Mouse (Mus musculus) erythroblast, adult 5-6 weeks (primary cell): ENCODE measurements around the gene Neurl3. TPM values are rescaled to one million over a fixed set of nuclear protein-coding genes. Genes with fewer than 3 reads are reported as not detected.

Experiments used
- ATAC-seq: replicated peaks from 2 replicates; pipeline ENCODE4 v1.8.0; 2016; ENCODE audit warnings: moderate number of reproducible peaks, mild to moderate bottlenecking, moderate TSS enrichment, inconsistent platforms; ENCODE audit not compliant: poor library complexity, low FRiP score, severe bottlenecking
- total RNA-seq, 2 experiments: library from RNA; stranded (forward) in 1 of 2; stranded (reverse) in 1 of 2; fragments of 150-400 nt in 1 of 2; fragments of 200-764, 138-1000 nt in 1 of 2; gene quantifications; 2 replicates each; pipeline versions ENCODE4 v1.2.3 to v1.2.4; 2015 to 2017; ENCODE audit warnings: low replicate concordance in 2 of 2

The Neurl3 gene
- total RNA-seq, 2 experiments from 2014 or later: 8.0 to 14.2 TPM

DNA sequence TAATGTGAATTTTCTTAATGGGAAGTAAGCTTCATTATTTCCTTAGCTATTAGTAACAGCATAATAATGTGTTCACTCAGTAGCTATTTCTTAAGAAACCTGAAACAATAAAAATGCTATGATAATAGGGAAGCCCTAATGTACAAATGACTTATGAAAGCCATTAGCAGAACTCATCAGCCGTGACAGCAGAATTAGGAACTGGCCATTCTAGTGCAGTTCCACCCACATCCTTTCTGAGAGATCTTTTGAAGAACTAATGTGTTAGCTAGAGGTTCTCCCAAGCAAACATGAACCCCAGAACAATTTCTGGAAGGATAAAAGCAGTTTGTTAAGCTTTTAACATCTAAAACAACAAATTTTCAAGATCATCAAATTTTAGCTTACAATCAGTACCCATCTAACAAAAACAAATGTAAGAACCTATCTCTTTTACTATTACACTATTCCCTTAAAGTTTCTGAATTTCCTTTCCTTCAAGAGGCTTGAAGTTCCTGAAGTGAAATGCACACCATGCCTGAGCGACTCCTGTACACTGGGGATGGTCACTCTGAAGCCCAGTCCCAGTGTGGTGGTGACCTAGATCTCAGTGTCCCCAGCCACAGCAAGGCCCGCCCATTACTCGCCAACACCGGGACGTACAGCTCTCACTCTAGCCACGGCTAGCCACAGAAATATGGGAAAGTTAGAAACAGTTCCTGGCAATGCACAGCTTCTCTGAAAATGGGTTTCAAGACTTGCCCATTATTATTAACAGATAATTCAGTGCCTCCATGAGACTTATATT lies 43.4 kb downstream of the Neurl3 start:
- ATAC-seq: no peak

GRCm38 (mm10) chr1:36228461-36228860 lies 46.0 kb downstream of the Neurl3 start:
- ATAC-seq: no peak

- no peak for ATAC-seq
Measured at GRCm38 (mm10) chr1:36224648-36225047, 49.8 kb downstream of the Neurl3 start.

Other genes starting within 250 kb of the Neurl3 start
- gene Hs6st1, start 206.3 kb downstream of the Neurl3 start, total RNA-seq (2015; ENCODE audit: low replicate concordance): 82.8 and 141 TPM in 2 replicates
- 123 and 134 TPM in 2 replicates for gene Hs6st1, start 206.3 kb downstream of the Neurl3 start, total RNA-seq (2017; ENCODE audit: low replicate concordance)
- 17.5 and 18.6 TPM in 2 replicates for gene Uggt1, start 30.0 kb downstream of the Neurl3 start, total RNA-seq (2015; ENCODE audit: low replicate concordance)
- gene Uggt1, start 30.0 kb downstream of the Neurl3 start, total RNA-seq (2017; ENCODE audit: low replicate concordance): 23.0 and 42.7 TPM in 2 replicates
- gene Arid5a, start 33.1 kb upstream of the Neurl3 start, total RNA-seq (2015; ENCODE audit: low replicate concordance): 2.3 and 5.6 TPM in 2 replicates
- 2.6 and 3.2 TPM in 2 replicates for gene Arid5a, start 33.1 kb upstream of the Neurl3 start, total RNA-seq (2017; ENCODE audit: low replicate concordance)
- 1.9 and 4.6 TPM in 2 replicates for gene Kansl3, start 94.5 kb upstream of the Neurl3 start, total RNA-seq (2015; ENCODE audit: low replicate concordance)
- gene Kansl3, start 94.5 kb upstream of the Neurl3 start, total RNA-seq (2017; ENCODE audit: low replicate concordance): 10.1 and 13.5 TPM in 2 replicates
- gene Fer1l5, start 97.6 kb upstream of the Neurl3 start, total RNA-seq (2015; ENCODE audit: low replicate concordance): not detected in 2 replicates
- not detected in 2 replicates for gene Fer1l5, start 97.6 kb upstream of the Neurl3 start, total RNA-seq (2017; ENCODE audit: low replicate concordance)
- 6.9 and 7.5 TPM in 2 replicates for gene Lman2l, start 170.6 kb upstream of the Neurl3 start, total RNA-seq (2015; ENCODE audit: low replicate concordance)
- 1.7 and 3.2 TPM in 2 replicates for gene Lman2l, start 170.6 kb upstream of the Neurl3 start, total RNA-seq (2017; ENCODE audit: low replicate concordance)
- 1.5 and 2.3 TPM in 2 replicates for gene Cnnm4, start 196.9 kb upstream of the Neurl3 start, total RNA-seq (2015; ENCODE audit: low replicate concordance)
- gene Cnnm4, start 196.9 kb upstream of the Neurl3 start, total RNA-seq (2017; ENCODE audit: low replicate concordance): 1.5 and 3.2 TPM in 2 replicates
- 7.9 and 8.8 TPM in 2 replicates for gene Cnnm3, start 237.2 kb upstream of the Neurl3 start, total RNA-seq (2015; ENCODE audit: low replicate concordance)
- 5.7 and 7.4 TPM in 2 replicates for gene Cnnm3, start 237.2 kb upstream of the Neurl3 start, total RNA-seq (2017; ENCODE audit: low replicate concordance)